Mouse (Mus musculus) olfactory bulb, adult 2 months (tissue): ENCODE measurements around the gene Gabbr1.

ENCODE experiments used
- CTCF ChIP-seq: fragments of 200-500 bp; IDR thresholded peaks from 2 replicates; pipeline ENCODE4 v1.5.1; 2012; ENCODE audit warnings: low read depth, mild to moderate bottlenecking, low read length, moderate library complexity; ENCODE audit not compliant: insufficient read depth
- POLR2A ChIP-seq: fragments of 200-500 bp; IDR thresholded peaks from 2 replicates; pipeline ENCODE4 v1.6.1; 2012; ENCODE audit warnings: mild to moderate bottlenecking, low read depth, low read length, moderate library complexity; ENCODE audit not compliant: insufficient read depth

- TF ChIP-seq CTCF (no peak), POLR2A (no peak)
These were observed 38.9 kb downstream of the Gabbr1 start for GRCm38 (mm10) chr17:37084632-37085031.
